Mouse (Mus musculus) layer of hippocampus, adult 9-11 months (tissue): ENCODE results near the gene Krt79.

ENCODE experiments used
- DNase-seq: peaks from one replicate; pipeline ENCODE4 v3.0.0; 2022

Krt79 gene

DNA sequence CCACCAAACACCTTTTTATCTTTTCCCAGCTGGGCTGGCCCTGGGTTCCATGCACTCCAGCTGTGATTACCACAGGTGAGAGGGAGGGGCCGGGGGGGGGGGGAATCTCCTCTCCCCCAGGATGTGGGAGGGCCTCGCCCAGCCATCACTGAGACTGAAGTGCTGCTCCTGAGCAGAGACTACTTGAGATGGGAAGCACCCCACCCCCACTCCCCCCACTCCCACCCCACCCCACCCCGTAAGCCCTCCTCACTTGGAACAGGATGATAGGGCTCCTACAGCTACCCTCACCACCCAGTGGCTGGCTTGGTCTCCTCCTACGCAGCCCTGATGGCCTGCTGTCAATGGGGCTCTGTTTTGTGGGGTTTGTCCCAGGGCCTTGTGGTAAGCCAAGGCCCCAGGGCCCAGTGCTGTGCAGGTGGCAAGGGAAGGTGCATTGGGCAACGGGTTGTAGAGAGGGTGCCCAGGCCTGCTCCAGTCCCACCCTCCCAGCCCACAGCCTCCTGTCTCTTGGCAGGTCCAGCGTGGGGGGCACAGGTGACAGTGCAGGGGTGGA, at the start of gene Krt79:
Krt79 (minus strand) TSS at position 51 of the 556 bp plus-strand sequence.
- DNase-seq: no peak

DNA sequence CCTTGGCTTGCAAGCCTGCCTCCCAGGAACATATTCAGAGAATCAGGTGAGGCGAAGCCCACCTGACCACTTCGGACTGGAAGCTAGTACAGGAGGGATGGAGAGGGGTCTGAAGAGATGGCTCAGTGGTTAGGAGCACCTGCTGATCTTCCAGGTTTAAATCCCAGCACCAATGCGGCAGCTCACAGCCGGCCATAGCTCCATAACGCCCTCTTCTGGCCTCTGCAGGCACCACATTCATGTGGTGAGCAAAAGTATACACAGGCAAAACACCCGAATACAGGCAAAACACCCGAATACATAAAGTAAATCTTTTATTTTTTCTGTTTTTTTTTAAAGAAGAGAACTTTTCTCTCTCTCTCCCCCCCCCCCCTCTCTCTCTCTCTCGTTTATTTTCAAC, 48.6 kb upstream of the Krt79 start:
- DNase-seq: no peak

DNA sequence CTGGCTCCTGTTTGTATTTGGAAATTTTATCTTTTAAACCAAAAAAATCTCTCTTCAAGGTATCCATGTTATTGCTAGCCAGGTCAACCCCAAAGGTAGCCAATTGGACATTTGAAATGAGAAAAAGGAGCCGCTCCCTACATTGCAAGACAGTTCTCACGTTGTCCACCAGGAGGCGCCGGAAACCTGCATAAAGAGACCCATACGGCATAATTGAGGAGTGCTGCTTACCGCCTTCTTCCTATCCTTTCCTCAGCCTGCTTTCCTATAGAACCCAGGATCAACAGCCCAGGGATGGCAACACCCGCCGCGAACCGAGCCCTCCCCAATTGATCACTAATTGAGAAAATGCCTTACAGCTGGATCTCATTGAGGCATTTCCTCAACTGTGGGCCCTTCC, 48.0 kb upstream of the Krt79 start:
- DNase-seq: peak; percentile 69

DNA sequence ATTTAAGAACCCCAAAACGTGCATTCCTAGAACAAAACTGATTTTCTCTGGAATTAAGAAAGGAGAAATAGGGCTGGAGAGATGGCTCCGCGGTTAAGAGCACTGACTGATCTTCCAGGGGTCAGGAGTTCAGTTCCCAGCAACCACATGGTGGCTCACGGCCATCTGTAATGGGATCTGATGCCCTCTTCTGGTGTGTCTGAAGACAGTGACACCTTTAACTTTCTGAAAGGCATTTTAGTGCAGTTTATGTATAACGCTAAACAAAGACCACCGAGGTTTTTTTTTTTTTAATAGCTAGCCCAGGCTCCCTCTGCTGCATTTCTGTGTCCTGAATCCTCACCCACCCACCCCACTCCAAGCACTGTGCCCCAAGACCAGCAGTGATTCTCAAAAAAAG, 44.6 kb upstream of the Krt79 start:
- no peak for DNase-seq

DNA sequence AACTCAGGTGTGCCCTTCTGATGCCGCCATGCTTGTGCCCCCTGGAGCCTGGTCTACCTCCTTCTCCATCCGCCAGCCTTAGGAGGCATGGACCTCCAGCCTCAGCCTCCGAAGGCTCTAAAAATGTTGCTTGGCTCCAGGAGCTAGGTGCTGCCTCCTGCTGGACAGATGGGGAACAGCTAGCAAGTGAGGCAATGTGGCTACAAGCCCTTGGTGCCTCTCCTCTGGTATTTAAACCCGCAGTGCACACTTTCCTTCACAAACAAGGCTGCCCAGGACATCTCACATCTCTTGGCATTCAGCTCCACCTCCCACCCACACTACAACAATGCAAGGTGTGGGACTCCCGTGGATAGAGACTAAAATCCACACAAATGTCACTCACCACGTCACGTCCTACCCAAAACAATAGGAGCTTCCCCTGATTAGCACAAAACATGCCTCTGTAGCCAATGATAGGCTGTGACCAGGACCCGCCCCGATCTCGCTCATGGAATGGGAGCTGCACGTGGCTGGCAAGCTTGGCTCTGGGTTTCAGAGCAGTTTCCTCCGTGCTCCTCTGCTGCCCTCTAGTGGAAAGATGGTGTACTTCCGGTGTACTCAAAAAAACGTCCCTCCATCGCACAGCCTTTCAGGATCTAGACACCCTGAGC, 44.0 kb upstream of the Krt79 start:
- peak; percentile 95 for DNase-seq

DNA sequence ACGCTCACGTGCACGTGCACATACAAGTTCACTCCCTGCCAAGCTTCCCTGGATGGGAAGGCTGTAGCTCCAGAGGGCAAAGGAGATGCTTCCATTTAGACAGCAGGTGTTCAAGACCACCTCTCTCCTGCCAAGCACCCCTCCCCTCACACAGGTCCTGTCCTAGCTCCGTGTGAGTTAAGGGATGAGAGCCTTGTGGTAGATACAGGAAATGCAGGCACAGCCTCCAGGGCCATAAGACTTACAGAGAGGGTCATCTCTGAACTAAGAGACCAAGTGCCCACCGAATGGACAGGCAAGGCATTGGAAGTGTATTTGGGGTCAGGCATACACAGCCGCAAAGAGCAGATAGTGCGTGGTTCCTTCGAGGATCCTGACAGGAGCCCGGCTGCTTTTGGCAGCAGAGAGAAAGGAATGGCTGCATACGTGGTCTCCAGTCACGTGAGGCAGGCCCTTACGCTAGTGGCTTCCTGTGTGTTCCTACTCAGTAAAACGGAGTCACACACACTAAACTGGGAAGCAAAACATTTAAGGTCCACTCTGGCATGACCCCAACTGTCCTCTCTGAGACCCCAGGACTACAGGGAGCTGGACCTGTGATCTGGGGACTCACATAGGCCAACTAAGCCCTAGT, 43.3 kb upstream of the Krt79 start:
- no peak for DNase-seq

DNA sequence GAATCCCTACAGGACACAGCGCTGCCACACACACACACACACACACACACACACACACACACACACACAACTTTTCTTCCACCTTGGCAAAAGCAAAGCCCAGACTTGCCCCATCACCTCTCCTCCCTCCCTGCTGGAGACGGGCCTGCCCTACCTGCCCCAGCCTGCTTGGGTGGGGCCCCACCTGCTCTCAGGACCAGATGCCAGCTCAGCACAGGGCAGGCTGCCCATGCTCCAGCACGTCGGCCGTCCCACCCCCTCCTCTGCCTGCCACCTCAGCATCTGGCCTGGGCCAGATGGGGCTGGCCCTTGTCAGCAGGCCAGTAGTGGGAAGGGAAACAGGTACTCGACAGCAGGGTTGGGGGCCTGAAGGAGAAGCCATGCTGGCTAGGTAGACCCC, 40.7 kb upstream of the Krt79 start:
- DNase-seq: no peak

DNA sequence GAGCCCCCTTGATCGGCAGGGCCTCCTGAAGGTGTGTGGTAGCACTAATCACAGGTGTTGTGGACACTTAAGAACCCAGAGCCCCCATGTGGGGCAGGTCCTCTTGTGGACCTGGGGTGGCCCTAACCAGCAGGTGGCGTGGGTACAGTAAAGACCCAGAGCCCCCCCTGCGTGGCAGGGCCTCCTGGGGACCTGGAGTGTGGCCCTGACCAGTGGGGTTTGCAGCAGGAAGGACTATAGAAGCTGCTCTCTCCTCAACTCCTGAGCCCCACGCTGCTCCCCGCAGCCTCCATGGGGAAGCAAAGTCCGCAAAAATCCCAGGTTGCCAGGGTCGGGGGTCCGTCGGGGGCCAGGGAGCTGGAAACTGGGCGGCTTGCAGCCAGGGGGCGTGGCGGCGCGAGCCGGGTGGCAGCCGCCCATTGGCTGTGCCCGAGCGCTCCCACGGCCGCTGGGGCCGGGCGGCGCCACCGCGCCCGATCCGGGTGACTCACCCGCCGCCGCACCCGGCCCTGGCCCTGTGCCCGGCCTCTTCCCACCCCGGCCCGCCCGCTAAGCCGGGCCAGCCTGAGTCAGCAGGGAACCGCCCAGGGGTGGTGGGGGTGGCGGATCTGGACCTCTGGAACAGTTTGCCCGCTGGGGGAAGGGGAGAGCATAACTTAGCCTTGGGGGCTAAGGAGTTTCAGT, 37.1 kb upstream of the Krt79 start:
- peak; percentile 83 for DNase-seq

DNA sequence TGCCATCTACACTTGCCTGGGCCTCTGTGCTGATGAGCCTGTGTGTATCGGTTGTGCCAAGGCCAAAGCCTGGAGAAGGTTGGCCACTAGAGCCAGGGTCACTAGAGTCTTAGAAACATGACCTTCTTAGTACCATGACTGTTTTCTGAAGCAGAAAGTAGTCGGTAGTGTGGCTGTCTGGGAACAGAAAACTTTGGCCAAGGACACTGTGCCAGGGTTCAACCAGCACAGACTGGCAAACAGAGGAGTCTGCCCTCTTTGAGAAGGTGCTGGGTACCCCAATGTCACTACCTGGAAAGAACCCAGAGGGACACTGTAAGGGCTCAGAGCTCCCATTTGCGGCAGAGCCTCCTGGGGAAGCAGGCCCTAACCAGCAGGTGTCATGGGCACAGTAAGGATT, 36.5 kb upstream of the Krt79 start:
- no peak for DNase-seq

DNA sequence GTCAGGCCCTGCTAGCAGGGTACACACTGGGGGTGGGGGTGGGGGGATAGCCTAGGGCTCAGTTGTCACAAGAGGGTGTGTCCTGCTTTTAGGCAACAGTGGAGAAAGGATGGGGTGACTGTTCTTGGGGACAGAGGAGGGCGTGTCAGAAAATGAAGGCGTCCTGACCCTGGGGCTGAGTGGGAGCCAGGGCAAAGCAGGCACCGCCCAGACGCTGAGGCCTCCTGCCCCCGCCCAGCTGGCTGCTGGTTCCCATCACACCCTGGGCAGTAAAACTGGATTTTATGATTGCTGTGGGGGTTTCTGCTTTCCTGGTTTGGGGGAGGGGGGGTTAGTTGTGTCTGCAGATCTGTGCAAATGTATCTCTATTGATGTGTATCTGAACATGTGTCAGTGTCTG, 35.9 kb upstream of the Krt79 start:
- no peak for DNase-seq

DNA sequence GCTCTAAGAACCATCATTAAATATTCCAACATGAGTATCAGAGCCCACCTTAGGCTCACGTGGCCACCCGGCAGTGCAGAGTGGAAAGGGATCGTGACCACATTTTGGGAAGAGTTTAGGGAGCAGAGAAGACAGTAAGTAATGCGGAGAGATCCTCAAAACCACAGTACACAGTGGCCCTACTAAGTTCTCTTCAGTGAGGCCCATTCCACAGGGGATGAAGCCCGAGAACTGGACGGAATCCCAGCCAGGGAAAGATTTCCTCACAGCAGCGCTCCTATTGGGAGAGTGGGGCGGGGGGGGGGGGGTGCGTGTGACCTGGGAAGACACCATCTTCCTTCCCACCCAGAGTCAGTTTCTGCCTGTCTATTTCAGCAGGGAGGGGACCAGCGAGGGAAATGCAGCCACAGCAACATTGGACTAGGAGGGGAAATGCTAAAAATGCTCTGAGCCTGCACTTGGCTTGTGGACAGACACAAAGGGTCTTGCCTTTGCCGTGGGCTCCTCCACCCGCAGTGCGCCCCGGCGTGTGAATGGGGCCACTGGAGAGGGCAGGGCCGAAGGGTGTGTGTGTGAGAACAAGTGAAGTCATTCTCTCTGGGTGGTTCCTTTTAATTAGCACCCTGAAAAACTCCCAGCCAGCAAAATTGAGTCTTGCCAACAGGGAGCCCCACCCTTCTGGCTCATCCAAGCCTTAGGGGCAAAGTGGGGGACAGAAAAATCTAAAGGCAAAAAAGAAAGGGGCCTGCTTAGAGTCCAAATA, 34.1 kb upstream of the Krt79 start:
- DNase-seq: no peak

DNA sequence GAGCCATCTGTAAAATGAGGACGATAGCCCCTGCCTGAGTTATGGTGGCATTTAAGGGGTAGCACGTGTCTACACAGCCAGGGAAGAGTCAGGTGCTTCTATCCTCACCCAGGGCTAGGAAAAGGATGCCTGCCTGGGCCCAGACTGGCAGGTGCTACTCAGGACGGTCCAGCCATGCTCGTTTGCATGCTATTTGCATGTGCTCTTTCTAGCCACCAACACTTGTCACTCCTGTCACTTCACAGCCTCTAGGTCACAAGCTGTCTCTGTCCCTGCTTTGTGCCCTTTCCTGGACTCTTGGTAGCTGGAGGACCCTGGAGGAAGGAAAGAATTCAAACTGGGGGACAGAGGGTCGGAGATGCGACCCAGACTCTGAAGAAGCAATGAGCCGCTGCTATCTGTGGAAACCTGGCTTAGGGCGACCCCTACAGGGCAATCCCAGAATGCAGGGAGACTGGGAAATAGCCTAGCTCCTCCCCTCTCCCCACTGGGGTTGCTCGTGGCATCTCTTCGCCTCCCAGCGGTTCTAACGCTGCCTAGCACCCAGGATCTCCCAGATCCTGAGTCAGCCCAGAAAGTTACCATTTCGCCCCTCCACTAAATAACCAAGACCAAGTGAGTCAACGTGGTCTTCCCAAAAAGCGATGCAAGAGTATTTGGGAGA, 33.4 kb upstream of the Krt79 start:
- DNase-seq: peak; percentile 92

DNA sequence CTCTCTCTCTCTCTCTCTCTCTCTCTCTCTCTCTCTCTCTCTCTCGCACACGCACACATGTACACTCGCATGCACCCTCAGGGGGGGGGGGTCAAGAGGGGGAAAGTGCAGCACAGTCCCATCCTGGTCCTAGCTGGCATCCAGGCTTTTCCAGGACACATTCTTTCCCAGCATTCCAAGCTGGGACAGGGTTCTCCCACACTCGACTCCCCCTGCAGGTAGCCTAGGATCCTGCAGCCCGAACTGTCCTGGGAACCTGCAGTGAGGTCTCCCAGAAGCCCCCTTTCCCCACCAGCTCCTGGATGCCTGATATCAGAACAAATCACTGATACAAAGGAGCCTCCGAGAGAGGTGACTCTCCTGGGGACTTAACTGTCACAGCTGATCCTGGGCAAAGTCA, 30.4 kb upstream of the Krt79 start:
- DNase-seq: no peak

DNA sequence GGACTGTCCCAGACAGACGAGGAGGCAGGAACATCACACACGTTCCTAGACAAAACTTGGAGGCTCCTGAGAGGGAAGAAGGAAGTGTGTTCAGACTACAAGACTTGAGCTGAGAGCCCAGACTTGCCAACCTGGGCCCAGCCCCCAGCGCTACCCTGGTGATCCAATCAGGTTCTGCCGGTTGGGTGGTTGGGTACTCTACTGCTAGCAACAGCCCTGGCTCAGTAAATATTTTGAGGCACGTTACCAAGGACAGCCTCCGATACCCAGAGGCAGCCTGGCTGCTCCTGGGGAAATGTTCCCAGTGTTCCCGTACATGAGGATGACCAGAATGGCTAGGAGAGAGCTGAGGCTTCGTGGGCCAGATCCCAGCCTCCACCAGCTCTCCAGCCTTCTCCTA, 26.7 kb upstream of the Krt79 start:
- no peak for DNase-seq

DNA sequence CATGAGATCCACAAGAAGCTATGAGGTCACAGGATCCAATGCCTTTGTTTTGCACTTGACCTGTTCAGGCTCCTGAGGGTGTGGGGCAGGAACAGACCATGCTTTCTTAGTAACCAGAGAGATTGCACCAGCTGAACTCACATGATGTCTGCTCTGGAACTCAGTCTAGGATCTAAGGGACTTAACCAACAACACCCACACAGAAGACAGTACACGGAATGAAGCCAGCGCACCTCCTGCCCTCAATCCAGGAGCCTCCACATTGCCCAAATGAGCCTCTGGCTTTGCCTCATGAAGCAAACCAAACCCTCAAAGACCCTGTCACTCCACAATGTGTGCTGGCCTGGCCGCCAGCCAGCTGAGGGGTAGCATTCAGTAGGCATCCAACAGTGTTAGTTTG, 18.8 kb upstream of the Krt79 start:
- no peak for DNase-seq

DNA sequence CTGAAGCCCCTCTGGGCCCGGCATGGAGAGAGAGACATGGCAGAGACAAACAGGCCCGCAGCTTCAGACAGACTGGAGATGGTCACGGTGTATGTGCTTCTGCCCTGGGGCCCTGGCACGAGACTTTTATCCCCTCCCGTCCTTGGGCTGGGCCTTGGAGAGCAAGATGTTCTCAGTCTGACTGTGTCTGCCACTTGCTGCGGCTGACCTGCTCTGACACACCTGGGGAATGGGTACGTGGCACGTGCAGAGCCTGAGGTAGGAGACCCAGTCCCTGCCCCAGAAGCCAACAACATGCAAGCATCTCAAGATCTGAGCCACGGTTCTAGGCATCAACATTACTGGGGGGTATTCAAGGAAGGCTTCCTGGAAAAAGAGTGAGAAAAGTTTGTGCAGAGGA, 14.1 kb upstream of the Krt79 start, which contains the start of gene Krt78:
Krt78 (minus strand) TSS at position 101 of the 400 bp plus-strand sequence.
- DNase-seq: no peak

DNA sequence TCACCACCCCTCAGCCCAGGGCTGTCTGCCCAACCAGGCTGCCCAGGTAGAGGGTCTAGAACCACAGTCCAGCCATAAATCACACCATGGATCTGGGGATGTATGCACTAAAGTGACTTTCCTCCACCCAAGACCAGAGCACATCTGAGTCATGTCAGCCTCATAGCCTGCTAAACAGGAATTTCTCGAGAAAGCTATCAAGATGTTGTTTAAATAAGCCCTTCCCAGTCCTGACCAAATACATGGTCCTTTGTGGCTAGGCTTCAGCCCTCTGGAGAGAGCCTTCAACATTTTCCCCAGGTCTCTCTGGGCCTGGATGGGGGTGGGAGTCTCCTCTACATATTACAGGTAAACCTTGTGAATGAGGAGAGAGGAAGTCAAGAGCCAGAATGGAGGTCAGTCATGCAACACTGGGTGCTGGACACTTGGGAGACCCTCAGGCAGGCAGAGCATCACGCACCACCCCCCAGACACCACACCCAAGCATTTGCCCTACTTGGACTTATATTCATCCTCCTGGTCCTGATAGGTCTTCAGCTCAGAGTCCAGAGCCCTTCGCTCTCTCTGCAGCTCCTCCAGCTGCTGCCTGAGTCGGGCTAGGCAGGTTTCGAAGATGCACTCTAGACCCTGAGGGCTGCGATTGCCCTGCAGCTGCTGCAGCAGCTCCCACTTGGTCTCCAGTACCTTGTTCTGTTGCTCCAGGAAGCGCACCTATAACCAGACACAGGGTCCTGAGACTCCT, 12.8 kb upstream of the Krt79 start:
- DNase-seq: no peak

DNA sequence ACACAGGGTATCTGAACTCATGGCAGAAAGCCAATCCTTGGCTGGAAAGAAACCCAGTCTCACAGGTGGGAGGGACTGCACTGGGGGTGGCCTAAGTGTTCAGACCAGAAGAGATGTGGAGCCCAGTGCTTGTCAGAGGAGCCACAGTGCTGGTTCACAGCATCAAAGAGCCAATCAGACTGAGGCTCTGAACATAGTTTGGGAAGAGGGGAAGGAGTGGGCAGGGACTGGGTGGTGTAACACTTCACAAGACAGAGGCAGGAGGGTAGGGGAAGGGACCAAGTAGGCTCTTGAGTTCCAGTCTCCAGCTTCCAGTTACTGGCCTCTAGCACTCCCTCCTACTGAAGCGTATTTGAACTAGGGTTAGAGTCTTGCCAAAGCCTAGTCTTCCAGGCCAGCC, 5.3 kb upstream of the Krt79 start:
- DNase-seq: no peak

DNA sequence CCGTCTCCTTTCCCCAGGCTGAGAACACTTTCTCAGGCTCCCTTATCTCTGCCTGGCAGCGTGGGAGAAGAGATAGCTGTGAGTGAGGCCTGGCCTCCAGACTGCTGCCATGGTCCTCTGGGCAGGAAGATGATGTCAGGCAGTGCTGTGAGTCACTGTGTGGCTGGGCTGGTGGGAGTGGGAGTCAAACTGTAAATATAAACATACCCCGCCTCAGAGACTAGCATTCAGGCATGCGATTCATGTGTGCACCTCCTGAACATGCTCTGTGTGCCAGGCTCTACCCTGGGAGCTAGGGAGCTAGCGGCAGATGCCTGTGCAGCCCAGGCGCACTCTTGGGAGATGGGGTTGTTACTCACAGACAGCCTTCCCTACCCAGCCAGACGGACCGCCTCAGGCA, 1.8 kb upstream of the Krt79 start:
- DNase-seq: peak; percentile 15

DNA sequence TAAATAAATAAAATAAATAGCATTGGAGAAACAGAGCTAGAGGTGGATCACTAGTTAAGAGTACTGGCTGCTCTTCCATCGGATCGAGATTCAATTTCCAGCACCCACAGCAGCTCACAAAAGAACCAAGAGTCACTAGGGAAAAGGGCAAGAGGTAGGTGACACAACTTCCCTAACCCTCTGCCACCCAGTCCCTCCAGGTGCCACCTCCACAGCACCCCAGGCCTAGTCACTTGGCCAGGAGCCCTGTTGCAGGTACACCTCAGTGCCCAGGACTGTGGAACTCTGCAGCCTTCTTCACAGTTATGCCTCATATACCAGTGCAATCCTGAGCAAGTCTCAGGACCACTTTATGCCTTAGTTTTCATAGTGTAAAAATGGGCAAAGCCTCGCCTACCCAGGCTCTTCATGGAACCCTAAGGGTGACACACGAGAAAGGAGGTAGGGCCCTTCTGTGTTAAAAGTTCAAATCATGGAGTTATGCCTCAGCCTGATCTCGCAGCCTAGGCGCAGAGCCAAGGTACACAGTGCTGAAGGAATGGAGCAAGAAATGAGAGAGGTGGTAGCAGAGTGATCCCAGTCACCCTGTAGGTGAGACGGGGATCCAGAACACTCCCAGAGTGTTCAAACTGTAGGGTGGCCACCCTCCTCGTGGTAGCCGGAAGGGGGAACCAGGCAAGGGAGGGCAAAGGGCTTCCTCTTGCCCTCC, 1.4 kb downstream of the Krt79 start:
- no peak for DNase-seq

DNA sequence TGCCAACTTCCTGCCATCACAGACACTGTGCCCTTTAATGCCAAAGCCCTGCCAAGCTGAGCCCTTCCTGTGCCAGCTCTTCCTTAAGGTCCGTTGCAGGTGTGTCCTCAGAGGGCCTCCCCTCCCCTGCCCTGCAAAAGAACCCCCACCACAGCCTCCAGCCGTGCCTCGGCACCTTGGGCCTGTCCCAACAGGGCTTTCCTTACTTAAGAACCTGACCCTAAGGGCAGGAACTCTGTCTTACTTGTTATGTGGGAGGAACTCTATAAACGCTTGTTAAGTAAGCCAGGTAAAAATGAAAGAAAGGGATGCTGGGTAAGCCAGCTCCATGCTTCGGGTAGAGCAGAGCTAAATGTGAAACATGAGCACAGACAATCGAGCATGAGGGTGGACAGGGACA, 7.1 kb downstream of the Krt79 start:
- no peak for DNase-seq
